14 mouse cellular contexts compared by ENCODE assay signal in the genomic region with DNA sequence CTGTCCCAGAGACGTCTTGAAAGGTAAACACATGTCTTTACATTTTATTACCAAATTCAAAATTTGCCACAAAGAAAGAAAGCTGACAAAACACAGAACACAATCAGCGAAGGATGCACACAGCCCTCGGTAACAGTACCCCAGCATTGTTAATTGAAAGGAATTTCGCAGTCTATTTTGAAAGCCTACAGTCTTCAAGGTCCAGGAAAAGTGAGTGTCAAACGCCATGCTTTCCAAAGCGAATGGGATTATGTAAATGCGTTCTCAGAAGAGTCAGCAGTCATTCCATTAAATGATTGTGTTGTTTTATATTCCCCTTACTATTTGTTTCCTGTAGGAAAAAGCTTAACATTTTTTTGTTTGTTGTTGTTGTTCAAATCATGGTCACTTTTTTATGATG.
"Had no signal": no experiment of that assay in that cellular context is flagged by ENCODE, and none has a peak within 500 bp of the region (broad histone marks: within the 10 kb centered on the region; RNA-seq: fewer than 3 reads in every experiment).

No protein-coding gene starts in this region.

- H3K27me3 ChIP-seq: liver, embryonic 12.5 days; neural tube, embryonic 13.5 days; stomach, embryonic 15.5 days had no signal

- H3K27ac ChIP-seq: liver, embryonic 12.5 days; liver, embryonic 14.5 days; neural tube, embryonic 13.5 days; stomach, embryonic 15.5 days; stomach, postnatal 0 days had no signal

- H3K4me2 ChIP-seq: liver, embryonic 12.5 days; lung, embryonic 14.5 days; neural tube, embryonic 13.5 days; stomach, embryonic 15.5 days had no signal

- DNase-seq: lung, adult 18-20 months; lung, embryonic 14.5 days; lung, postnatal 10 days; lung, postnatal 4 days; right cerebral cortex, postnatal 14 days; thymus, adult 2 months; thymus, postnatal 25 days; thymus, postnatal 4 days had no signal

- H3K4me1 ChIP-seq: liver, embryonic 12.5 days; neural tube, embryonic 13.5 days; stomach, embryonic 15.5 days had no signal

- H3K9ac ChIP-seq: liver, embryonic 12.5 days; liver, embryonic 14.5 days; lung, embryonic 14.5 days; neural tube, embryonic 13.5 days; stomach, embryonic 15.5 days had no signal

- H3K9me3 ChIP-seq: liver, embryonic 12.5 days; neural tube, embryonic 13.5 days; stomach, embryonic 15.5 days had no signal

- H3K36me3 ChIP-seq: liver, embryonic 12.5 days; neural tube, embryonic 13.5 days; stomach, embryonic 15.5 days had no signal

- H3K4me3 ChIP-seq: liver, embryonic 12.5 days; myocyte; neural tube, embryonic 13.5 days; stomach, embryonic 15.5 days had no signal

- ATAC-seq: liver, embryonic 12.5 days had no signal
